In the genomic region with DNA sequence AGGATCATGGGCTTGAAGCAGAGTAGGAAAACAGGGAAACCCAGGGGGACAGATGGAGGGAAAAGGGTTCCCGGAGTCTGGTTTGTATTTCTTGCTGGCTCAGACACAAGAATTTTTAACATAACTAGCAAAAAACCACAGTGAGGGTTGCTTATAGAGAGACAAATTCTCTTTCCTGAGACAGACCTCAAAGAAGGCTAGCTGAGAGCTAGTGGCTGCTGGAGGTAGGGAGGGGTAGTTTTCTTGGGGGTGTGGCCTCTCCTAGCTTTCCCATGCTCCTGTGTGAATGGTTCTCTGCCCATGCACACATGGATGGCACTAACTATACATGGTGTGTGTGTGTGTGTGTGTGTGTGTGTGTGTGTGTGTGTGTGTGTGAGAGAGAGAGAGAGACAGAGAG, we compare ENCODE assay signal across 13 mouse cellular contexts.
DNase-seq lines count a peak whose midpoint lies in the region; ATAC-seq and TF ChIP-seq lines count a peak whose summit lies in the region.
"Had no signal": no experiment of that assay in that cellular context is flagged by ENCODE, and none has a peak within 500 bp of the region (broad histone marks: within the 10 kb centered on the region; RNA-seq: fewer than 3 reads in every experiment).

No protein-coding gene starts in this region.

- WGBS in hindbrain, embryonic 12.5 days = 81% methylated on average over 1 of the region's 1 CpGs
- 90% methylated on average over 1 of the region's 1 CpGs for WGBS in hindbrain, embryonic 11.5 days
- WGBS in midbrain, postnatal 0 days = 74% methylated on average over 1 of the region's 1 CpGs
- WGBS in midbrain, embryonic 11.5 days = 86% methylated on average over 1 of the region's 1 CpGs
- 68% methylated on average over 1 of the region's 1 CpGs for WGBS in limb, embryonic 12.5 days

- H3K36me3 ChIP-seq in hindbrain, embryonic 12.5 days = peaks cover 71% of the 10 kb centered on the region
- peaks cover 4% of the 10 kb centered on the region for H3K36me3 ChIP-seq in hindbrain, embryonic 11.5 days (ENCODE audit: control insufficient read depth, insufficient read depth, low read length)
- peaks cover 61% of the 10 kb centered on the region for H3K36me3 ChIP-seq in midbrain, postnatal 0 days (ENCODE audit: insufficient read depth, low read length)
- H3K36me3 ChIP-seq in midbrain, embryonic 11.5 days (ENCODE audit: control insufficient read depth, insufficient read depth, low read length) = peaks cover 2% of the 10 kb centered on the region; the same call in 1 of the 2 replicates
- peaks cover 96% of the 10 kb centered on the region for H3K36me3 ChIP-seq in limb, embryonic 12.5 days

- no peak for TF ChIP-seq CTCF in midbrain, postnatal 0 days (IDR thresholded peaks at IDR 0.05)

- H3K4me3 ChIP-seq in hindbrain, embryonic 12.5 days = no peak overlapping the region
- no peak overlapping the region for H3K4me3 ChIP-seq in hindbrain, embryonic 11.5 days (ENCODE audit: low read depth, low read length)
- no peak overlapping the region for H3K4me3 ChIP-seq in midbrain, postnatal 0 days (ENCODE audit: low read depth, low read length)
- H3K4me3 ChIP-seq in midbrain, embryonic 11.5 days (ENCODE audit: low read depth, low read length) = no peak overlapping the region
- H3K4me3 ChIP-seq in limb, embryonic 12.5 days (replicated peaks) = no peak overlapping the region

- H3K4me2 ChIP-seq in hindbrain, embryonic 12.5 days (replicated peaks) = no peak overlapping the region
- H3K4me2 ChIP-seq in hindbrain, embryonic 11.5 days (replicated peaks; ENCODE audit: low read depth, low read length) = no peak overlapping the region
- H3K4me2 ChIP-seq in midbrain, postnatal 0 days (ENCODE audit: low read depth, low read length, poor library complexity, severe bottlenecking) = no peak overlapping the region
- H3K4me2 ChIP-seq in midbrain, embryonic 11.5 days = no peak overlapping the region
- no peak overlapping the region for H3K4me2 ChIP-seq in limb, embryonic 12.5 days

- no peaks in the 10 kb centered on the region for H3K9me3 ChIP-seq in hindbrain, embryonic 12.5 days (replicated peaks)
- no peaks in the 10 kb centered on the region for H3K9me3 ChIP-seq in hindbrain, embryonic 11.5 days (ENCODE audit: control insufficient read depth, low read length)
- no peaks in the 10 kb centered on the region for H3K9me3 ChIP-seq in midbrain, postnatal 0 days (ENCODE audit: low read length)
- H3K9me3 ChIP-seq in midbrain, embryonic 11.5 days (ENCODE audit: control insufficient read depth, low read length) = no peaks in the 10 kb centered on the region
- H3K9me3 ChIP-seq in limb, embryonic 12.5 days = no peaks in the 10 kb centered on the region

- H3K27me3 ChIP-seq in hindbrain, embryonic 12.5 days = no peaks in the 10 kb centered on the region
- H3K27me3 ChIP-seq in hindbrain, embryonic 11.5 days (ENCODE audit: control insufficient read depth, insufficient read depth, low read length) = no peaks in the 10 kb centered on the region
- no peaks in the 10 kb centered on the region for H3K27me3 ChIP-seq in midbrain, postnatal 0 days (ENCODE audit: insufficient read depth, low read length)
- H3K27me3 ChIP-seq in midbrain, embryonic 11.5 days (ENCODE audit: control insufficient read depth, insufficient read depth, low read length) = no peaks in the 10 kb centered on the region
- H3K27me3 ChIP-seq in limb, embryonic 12.5 days = no peaks in the 10 kb centered on the region

- H3K27ac ChIP-seq in hindbrain, embryonic 12.5 days = peak overlapping the region; percentile 44
- no peak overlapping the region for H3K27ac ChIP-seq in hindbrain, embryonic 11.5 days (ENCODE audit: low read depth, low read length)
- 0 out of 2 replicates have a peak overlapping the region, but pooled peaks have one; percentile 32 for H3K27ac ChIP-seq in midbrain, postnatal 0 days (ENCODE audit: low read depth, low read length)
- no peak overlapping the region for H3K27ac ChIP-seq in midbrain, embryonic 11.5 days (ENCODE audit: low read depth, low read length)
- peak overlapping the region; percentile 68 for H3K27ac ChIP-seq in limb, embryonic 12.5 days

- no peak for ATAC-seq in hindbrain, embryonic 12.5 days (ENCODE audit: low FRiP score)
- ATAC-seq in hindbrain, embryonic 11.5 days (ENCODE audit: low FRiP score) = no peak
- no peak for ATAC-seq in midbrain, postnatal 0 days (ENCODE audit: low FRiP score)
- no peak for ATAC-seq in midbrain, embryonic 11.5 days (ENCODE audit: low FRiP score)
- no peak for ATAC-seq in limb, embryonic 12.5 days (ENCODE audit: insufficient number of reproducible peaks, insufficient read depth, low FRiP score, low TSS enrichment, low read depth)
- ATAC-seq: activated CD4-positive, CD25-positive, alpha-beta regulatory T cell, adult 4 months had no signal

- no peak overlapping the region for H3K9ac ChIP-seq in hindbrain, embryonic 12.5 days
- H3K9ac ChIP-seq in hindbrain, embryonic 11.5 days (ENCODE audit: low read depth, low read length) = no peak overlapping the region
- H3K9ac ChIP-seq in midbrain, postnatal 0 days (replicated peaks; ENCODE audit: low read length, poor library complexity, severe bottlenecking) = no peak overlapping the region
- H3K9ac ChIP-seq in midbrain, embryonic 11.5 days (ENCODE audit: low read length) = no peak overlapping the region
- no peak overlapping the region for H3K9ac ChIP-seq in limb, embryonic 12.5 days (replicated peaks)

- H3K4me1 ChIP-seq in hindbrain, embryonic 12.5 days = peaks cover 3% of the 10 kb centered on the region; the same call in 1 of the 2 replicates
- H3K4me1 ChIP-seq in hindbrain, embryonic 11.5 days (replicated peaks; ENCODE audit: control insufficient read depth, insufficient read depth, low read length) = no peaks in the 10 kb centered on the region
- no peaks in the 10 kb centered on the region for H3K4me1 ChIP-seq in midbrain, postnatal 0 days (ENCODE audit: insufficient read depth, low read length)
- H3K4me1 ChIP-seq in midbrain, embryonic 11.5 days (ENCODE audit: control insufficient read depth, insufficient read depth, low read length) = no peaks in the 10 kb centered on the region
- H3K4me1 ChIP-seq in limb, embryonic 12.5 days (replicated peaks) = peaks cover 38% of the 10 kb centered on the region

- no peak for DNase-seq in hindbrain, embryonic 11.5 days (ENCODE audit: low spot score)
- no peak for DNase-seq in midbrain, postnatal 0 days (ENCODE audit: low spot score)
- no peak for DNase-seq in midbrain, embryonic 11.5 days (ENCODE audit: low spot score, missing footprints)
- DNase-seq in adrenal gland, postnatal 36 days = no peak
- DNase-seq in frontal cortex, postnatal 25 days (ENCODE audit: low spot score in 2 of 2) = no peak
- no peak for DNase-seq in right cerebral cortex, adult 2 months (ENCODE audit: low spot score in 2 of 2)
- DNase-seq: cerebellum, adult 2 months; embryo, embryonic 11 days; lung, postnatal 10 days; thymus, postnatal 25 days had no signal

Comparison
In these comparisons a context has a peak if more than half of its experiments do, and no peak if none do; other contexts are left out.
1. H3K27ac ChIP-seq: peak in hindbrain, embryonic 12.5 days (single experiment), midbrain, postnatal 0 days (single experiment) and limb, embryonic 12.5 days (single experiment); none in hindbrain, embryonic 11.5 days (single experiment) and midbrain, embryonic 11.5 days (single experiment).